Mouse (Mus musculus) kidney, adult 2 months (tissue): ENCODE data around the gene Htr2a. TPM values are rescaled to one million over a fixed set of nuclear protein-coding genes. Genes with fewer than 3 reads are reported as not detected.

ENCODE experiments used
- DNase-seq: peaks from one replicate; pipeline ENCODE4 v3.0.0; 2021
- H3K27ac ChIP-seq: fragments of 200-500 bp; 2 replicates; pipeline ENCODE4 v1.5.1; 2012; ENCODE audit warnings: low read depth, low read length, control low read depth, inconsistent platforms; ENCODE audit not compliant: insufficient read depth
- H3K27me3 ChIP-seq: fragments of 200-500 bp; replicated peaks from 2 replicates; pipeline ENCODE4 v1.6.1; 2012; ENCODE audit warnings: mild to moderate bottlenecking, moderate library complexity, low read length, inconsistent platforms; ENCODE audit not compliant: control insufficient read depth, insufficient read depth
- H3K36me3 ChIP-seq: fragments of 200-500 bp; 2 replicates; pipeline ENCODE4 v1.6.1; 2012; ENCODE audit warnings: mild to moderate bottlenecking, moderate library complexity, low read length, inconsistent platforms; ENCODE audit not compliant: control insufficient read depth, insufficient read depth
- H3K4me1 ChIP-seq: fragments of 200-500 bp; 2 replicates; pipeline ENCODE4 v1.6.1; 2011; ENCODE audit warnings: low read length; ENCODE audit not compliant: control insufficient read depth, insufficient read depth
- H3K4me3 ChIP-seq: fragments of 200-500 bp; 2 replicates; pipeline ENCODE4 v1.5.1; 2011; ENCODE audit warnings: mild to moderate bottlenecking, low read depth, low read length, control low read depth; ENCODE audit not compliant: insufficient read depth
- CTCF ChIP-seq: fragments of 200-500 bp; conservative IDR thresholded peaks from 2 replicates; pipeline ENCODE4 v1.5.1; 2011; ENCODE audit warnings: low read depth, mild to moderate bottlenecking, control low read depth, low read length, moderate library complexity, mixed read lengths; ENCODE audit not compliant: insufficient read depth, insufficient read length
- POLR2A ChIP-seq: fragments of 200-500 bp; IDR thresholded peaks from one replicate; pipeline ENCODE4 v1.6.1; 2011; ENCODE audit warnings: low read depth, low read length, control low read depth
- WGBS: fragments of 180-500 bp; shearing (Covaris S2); methylation state at CpG from one replicate; pipeline ENCODE4 v1.1.7; 2018; 5-methylcytosine and 5-hydroxymethylcytosine counted together
- polyA plus RNA-seq: library from polyadenylated mRNA; depleted of rRNA; stranded (reverse); fragments of >200 nt; gene quantifications from 2 replicates; pipeline ENCODE4 v1.2.3, GENCODE M21; 2012; rRNA removed

Gene Htr2a
- polyA plus RNA-seq, 1 experiment: 0.16 TPM

DNA sequence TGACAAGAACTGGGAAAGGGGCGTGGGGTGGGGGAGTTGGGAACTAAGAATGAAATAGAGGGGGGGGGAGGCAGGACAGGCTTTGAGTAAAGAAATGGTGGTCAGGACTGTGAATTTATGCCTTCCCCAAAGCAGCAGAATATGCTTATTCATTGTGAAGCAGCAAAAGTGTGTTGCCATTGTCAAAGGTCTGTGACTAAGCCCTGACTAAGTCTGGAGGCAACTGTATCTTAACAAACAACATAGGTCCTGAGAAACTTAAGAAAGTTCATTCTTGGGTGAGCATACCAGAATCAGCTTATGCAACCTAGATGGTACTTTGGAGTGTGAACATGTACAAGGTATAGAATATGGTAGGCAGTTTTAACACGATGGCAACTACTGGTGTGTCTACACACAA, 92.8 kb downstream of the Htr2a start:
- peak overlapping the region; percentile 98 for H3K4me3 ChIP-seq
- peaks cover 3% of the 10 kb centered on the region; the same call in 1 of the 2 replicates for H3K4me1 ChIP-seq
- DNase-seq: peak; percentile 16
- peaks cover 3% of the 10 kb centered on the region; the same call in 1 of the 2 replicates for H3K36me3 ChIP-seq
- TF ChIP-seq CTCF (no peak), POLR2A (no peak)
- 29% methylated on average over 2 of the region's 2 CpGs for WGBS
- peak overlapping the region; percentile 77; the same call in 1 of the 2 replicates for H3K27ac ChIP-seq
- no peaks in the 10 kb centered on the region for H3K27me3 ChIP-seq

DNA sequence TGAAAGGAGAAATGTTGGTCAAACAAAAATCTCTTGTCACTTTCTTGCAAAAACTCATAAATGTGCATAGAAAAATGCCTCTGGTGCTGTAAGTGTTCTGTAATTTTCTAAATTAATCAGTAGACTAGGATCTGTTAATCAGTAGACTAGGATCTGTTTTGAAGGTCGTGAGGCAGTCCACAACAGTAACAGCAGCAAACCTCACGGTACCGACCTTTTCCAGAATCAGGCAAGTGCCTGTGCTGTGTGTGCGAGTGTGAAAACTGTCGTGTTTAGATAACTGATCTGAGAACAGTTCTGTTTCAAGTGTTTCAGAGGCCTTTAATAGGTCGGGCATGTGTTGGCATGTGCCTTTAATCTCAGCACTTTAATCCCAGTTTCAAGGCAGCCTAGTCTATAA, 94.8 kb downstream of the Htr2a start:
- Histone ChIP-seq H3K4me1 (peaks cover 3% of the 10 kb centered on the region; the same call in 1 of the 2 replicates), H3K4me3 (peak overlapping the region; percentile 43), H3K27me3 (no peaks in the 10 kb centered on the region), H3K36me3 (peaks cover 13% of the 10 kb centered on the region), H3K27ac (peak overlapping the region; percentile 97)
- no peak for TF ChIP-seq POLR2A
- no peak for TF ChIP-seq CTCF
- 31% methylated on average over 6 of the region's 6 CpGs for WGBS
- DNase-seq: peak; percentile 75

DNA sequence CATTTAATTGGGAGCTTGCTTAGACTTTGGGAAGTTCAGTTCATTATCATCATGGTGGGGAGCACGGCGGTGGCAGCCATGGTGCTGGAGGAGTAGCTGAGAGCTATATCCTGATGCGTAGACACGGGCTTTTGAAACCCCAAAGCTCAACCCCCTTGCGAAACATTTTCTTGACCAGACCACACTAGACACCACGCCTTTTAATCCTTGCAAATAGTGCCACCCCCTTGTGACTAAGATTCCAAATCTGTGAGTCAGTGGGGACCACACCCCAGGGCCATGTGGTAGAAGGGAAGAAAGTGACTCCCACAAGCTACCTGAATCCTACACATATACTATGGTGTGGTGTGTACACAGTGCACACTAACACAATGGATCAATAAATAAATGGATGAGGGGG, 96.2 kb downstream of the Htr2a start:
- no peak for DNase-seq
- 87% methylated on average over 6 of the region's 6 CpGs for WGBS
- no peak for TF ChIP-seq CTCF
- TF ChIP-seq POLR2A: no peak
- H3K27ac ChIP-seq: no peak overlapping the region
- H3K4me1 ChIP-seq: peaks cover 3% of the 10 kb centered on the region; the same call in 1 of the 2 replicates
- no peaks in the 10 kb centered on the region for H3K27me3 ChIP-seq
- H3K4me3 ChIP-seq: no peak overlapping the region
- peaks cover 13% of the 10 kb centered on the region for H3K36me3 ChIP-seq

Other genes with a start within 250 kb of the Htr2a start
- 315 and 394 TPM in 2 replicates for gene Esd, start 91.5 kb downstream of the Htr2a start, polyA plus RNA-seq